8 mouse cellular contexts compared by ENCODE assay signal in the genomic region with DNA sequence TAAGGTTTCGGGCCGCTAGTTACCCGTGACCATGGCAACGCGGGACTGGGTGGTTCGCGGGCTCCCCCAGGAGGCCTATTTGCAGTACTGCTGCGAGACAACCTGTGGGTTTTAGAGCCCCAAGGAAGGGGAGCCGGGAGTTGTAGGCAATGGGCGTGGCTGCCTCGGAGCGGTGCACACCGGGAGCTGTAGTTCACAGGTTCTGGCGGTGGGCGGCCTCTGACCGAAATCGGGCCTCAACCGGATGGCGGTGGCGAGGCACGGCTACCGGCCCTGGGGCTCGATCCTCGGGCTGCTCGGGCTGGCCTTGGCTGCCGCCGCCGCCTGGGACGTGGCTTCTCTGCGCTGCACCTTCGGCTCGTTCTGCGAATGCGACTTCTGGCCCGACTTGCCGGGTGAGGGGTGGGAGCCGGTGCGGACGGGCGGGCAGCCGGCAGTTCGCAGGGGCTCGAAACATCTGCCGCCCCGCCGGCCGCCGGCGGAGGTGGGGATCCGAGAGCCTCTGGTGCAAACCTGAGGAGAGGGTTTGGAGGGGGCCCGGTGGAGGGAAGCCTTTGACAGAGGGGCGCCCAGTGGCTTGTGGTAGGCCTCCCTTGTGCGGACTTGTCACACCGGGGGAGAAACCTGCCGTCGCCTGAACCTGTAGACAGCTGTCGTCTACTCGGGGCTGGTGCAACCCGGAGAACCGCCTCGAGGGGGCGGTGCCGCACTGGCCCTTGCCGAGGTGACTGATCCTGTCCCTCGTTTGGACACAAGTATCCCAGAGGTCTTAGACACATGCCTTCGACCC. TPM values are rescaled to one million over a fixed set of nuclear protein-coding genes. Genes with fewer than 3 reads are reported as not detected.
DNase-seq lines count a peak whose midpoint lies in the region; ATAC-seq and TF ChIP-seq lines count a peak whose summit lies in the region.

TSS of gene Tor2a (plus strand) at position 179 of the 790 bp plus-strand sequence.

- H3K4me1 ChIP-seq in bone marrow, adult 2 months (ENCODE audit: control insufficient read depth, insufficient read depth, low read length), result no peaks in the 10 kb centered on the region
- peaks cover 11% of the 10 kb centered on the region for H3K4me1 ChIP-seq in embryonic facial prominence, embryonic 15.5 days
- peaks cover 2% of the 10 kb centered on the region; the same call in 1 of the 2 replicates for H3K4me1 ChIP-seq in limb, embryonic 14.5 days (ENCODE audit: control insufficient read depth, insufficient read depth, low read length)
- no peaks in the 10 kb centered on the region for H3K4me1 ChIP-seq in midbrain, postnatal 0 days (ENCODE audit: insufficient read depth, low read length)

- H3K4me3 ChIP-seq in bone marrow, adult 2 months (replicated peaks; ENCODE audit: control insufficient read depth, low read depth, low read length), result peak within 1 kb of the TSS; percentile 85
- peak within 1 kb of the TSS; percentile 79 for H3K4me3 ChIP-seq in embryonic facial prominence, embryonic 15.5 days (replicated peaks)
- peak within 1 kb of the TSS; percentile 73 for H3K4me3 ChIP-seq in limb, embryonic 14.5 days (replicated peaks; ENCODE audit: low read length)
- H3K4me3 ChIP-seq in midbrain, postnatal 0 days (ENCODE audit: low read depth, low read length), result peak within 1 kb of the TSS; percentile 75

- H3K27me3 ChIP-seq in embryonic facial prominence, embryonic 15.5 days, result no peaks in the 10 kb centered on the region
- H3K27me3 ChIP-seq in limb, embryonic 14.5 days (ENCODE audit: control insufficient read depth, insufficient read depth, low read length), result no peaks in the 10 kb centered on the region
- H3K27me3 ChIP-seq in midbrain, postnatal 0 days (ENCODE audit: insufficient read depth, low read length), result no peaks in the 10 kb centered on the region

- no peaks in the 10 kb centered on the region for H3K9me3 ChIP-seq in embryonic facial prominence, embryonic 15.5 days (replicated peaks)
- H3K9me3 ChIP-seq in limb, embryonic 14.5 days (ENCODE audit: control insufficient read depth, low read length), result no peaks in the 10 kb centered on the region
- no peaks in the 10 kb centered on the region for H3K9me3 ChIP-seq in midbrain, postnatal 0 days (ENCODE audit: low read length)

- TF ChIP-seq POLR2A in bone marrow, adult 2 months (IDR thresholded peaks at IDR 0.05; ENCODE audit: borderline replicate concordance, control insufficient read depth, low read depth, low read length), result peak; percentile 68; the same call in 1 of the 2 replicates
- 0 out of 2 replicates have a peak, but pooled peaks have one; percentile 60 for TF ChIP-seq POLR2A in limb, embryonic 14.5 days (IDR thresholded peaks at IDR 0.05; ENCODE audit: borderline replicate concordance, extremely low read depth, insufficient read depth, insufficient read length)

- peaks cover 36% of the 10 kb centered on the region for H3K36me3 ChIP-seq in embryonic facial prominence, embryonic 15.5 days
- peaks cover 38% of the 10 kb centered on the region for H3K36me3 ChIP-seq in limb, embryonic 14.5 days (ENCODE audit: control insufficient read depth, insufficient read depth, low read length)
- H3K36me3 ChIP-seq in midbrain, postnatal 0 days (ENCODE audit: insufficient read depth, low read length), result peaks cover 41% of the 10 kb centered on the region

- DNase-seq in 416B (ENCODE audit: low read depth), result peak; percentile 98
- DNase-seq in heart, adult 8-10 months (ENCODE audit: low spot score), result peak; percentile 98
- peak; percentile 99 for DNase-seq in kidney, adult 9 months
- DNase-seq in limb, embryonic 14.5 days (ENCODE audit: low spot score), result peak; percentile 100
- DNase-seq in midbrain, postnatal 0 days (ENCODE audit: low spot score), result peak; percentile 98
- peak; percentile 92 to 94 for DNase-seq in spleen, postnatal 14 days (ENCODE audit: low spot score in 2 of 2)

- H3K9ac ChIP-seq in embryonic facial prominence, embryonic 15.5 days, result peak within 1 kb of the TSS; percentile 87
- H3K9ac ChIP-seq in limb, embryonic 14.5 days (ENCODE audit: low read depth, low read length, severe bottlenecking), result peak within 1 kb of the TSS; percentile 88
- peak within 1 kb of the TSS; percentile 97 for H3K9ac ChIP-seq in midbrain, postnatal 0 days (replicated peaks; ENCODE audit: low read length, poor library complexity, severe bottlenecking)

- under 1% methylated on average over 62 of the region's 66 CpGs for WGBS in bone marrow, adult 2 months
- WGBS in embryonic facial prominence, embryonic 15.5 days, result under 1% methylated on average over 56 of the region's 66 CpGs
- WGBS in limb, embryonic 14.5 days, result under 1% methylated on average over 48 of the region's 66 CpGs
- WGBS in midbrain, postnatal 0 days, result under 1% methylated on average over 65 of the region's 66 CpGs

- peak within 1 kb of the TSS; percentile 89 for H3K27ac ChIP-seq in bone marrow, adult 2 months (ENCODE audit: control insufficient read depth, insufficient read depth, low read depth, low read length, poor library complexity)
- H3K27ac ChIP-seq in embryonic facial prominence, embryonic 15.5 days (replicated peaks), result peak within 1 kb of the TSS; percentile 94
- peak within 1 kb of the TSS; percentile 82 for H3K27ac ChIP-seq in limb, embryonic 14.5 days (replicated peaks; ENCODE audit: low read depth, low read length)
- H3K27ac ChIP-seq in midbrain, postnatal 0 days (ENCODE audit: low read depth, low read length), result peak within 1 kb of the TSS; percentile 98

- H3K4me2 ChIP-seq in embryonic facial prominence, embryonic 15.5 days (replicated peaks), result peak within 1 kb of the TSS; percentile 56
- peak within 1 kb of the TSS; percentile 50 for H3K4me2 ChIP-seq in limb, embryonic 14.5 days (replicated peaks; ENCODE audit: low read depth, low read length, severe bottlenecking)
- H3K4me2 ChIP-seq in midbrain, postnatal 0 days (ENCODE audit: low read depth, low read length, poor library complexity, severe bottlenecking), result peak within 1 kb of the TSS; percentile 61

- peak; percentile 92 for ATAC-seq in embryonic facial prominence, embryonic 15.5 days (ENCODE audit: insufficient number of reproducible peaks, low FRiP score, low TSS enrichment, low read depth)
- peak; percentile 93 for ATAC-seq in limb, embryonic 14.5 days (ENCODE audit: low FRiP score, low read depth)
- peak; percentile 93 for ATAC-seq in midbrain, postnatal 0 days (ENCODE audit: low FRiP score)

- TF ChIP-seq CTCF in bone marrow, adult 2 months (IDR thresholded peaks at IDR 0.05; ENCODE audit: control insufficient read depth, insufficient read depth, low read length), result peak; percentile 95
- TF ChIP-seq CTCF in midbrain, postnatal 0 days (IDR thresholded peaks at IDR 0.05), result peak; percentile 94

RNA-seq across cellular contexts. Expression of gene Tor2a, which starts in this region (rescaled TPM):
- polyA plus RNA-seq in bone marrow, adult 2 months (2011; ENCODE audit: insufficient read depth, insufficient read length, low replicate concordance, missing spikeins), result 9.2 and 13.6 TPM in 2 replicates
- 69.0 and 71.3 TPM in 2 replicates for polyA plus RNA-seq in embryonic facial prominence, embryonic 15.5 days (2015; fragmentation: Nextera tagmentation; extraction: Ambion mirVana)
- 10 to 100 TPM in 1 of 4 experiments, 1 to 10 TPM in 3; 7.8 to 10.1 (median 8.2) TPM for total RNA-seq in heart, adult 8-10 months (2022)
- polyA plus RNA-seq in limb, embryonic 14.5 days (2012; rRNA removed), result 82.6 and 169 TPM in 2 replicates
- 81.2 and 86.2 TPM in 2 replicates for polyA plus RNA-seq in limb, embryonic 14.5 days (2014; fragmentation: Nextera tagmentation; extraction: Ambion mirVana)
- 43.8 and 72.8 TPM in 2 replicates for total RNA-seq in midbrain, postnatal 0 days (2014; rRNA removed)
- 42.0 and 44.9 TPM in 2 replicates for polyA plus RNA-seq in midbrain, postnatal 0 days (2015; fragmentation: Nextera tagmentation; extraction: Ambion mirVana)

Comparison
In these comparisons a context has a peak if more than half of its experiments do, and no peak if none do; other contexts are left out.
1. Peak in every context shown above with its lines: DNase-seq, ATAC-seq, H3K4me3 ChIP-seq and H3K27ac ChIP-seq.